Mouse (Mus musculus) cerebellum, adult 18-20 months (tissue): Measurements from ENCODE around the gene Anapc15.

Experiments
- DNase-seq, 2 experiments: peaks; one replicate each; pipeline ENCODE4 v3.0.0; 2021

Gene Anapc15

DNA sequence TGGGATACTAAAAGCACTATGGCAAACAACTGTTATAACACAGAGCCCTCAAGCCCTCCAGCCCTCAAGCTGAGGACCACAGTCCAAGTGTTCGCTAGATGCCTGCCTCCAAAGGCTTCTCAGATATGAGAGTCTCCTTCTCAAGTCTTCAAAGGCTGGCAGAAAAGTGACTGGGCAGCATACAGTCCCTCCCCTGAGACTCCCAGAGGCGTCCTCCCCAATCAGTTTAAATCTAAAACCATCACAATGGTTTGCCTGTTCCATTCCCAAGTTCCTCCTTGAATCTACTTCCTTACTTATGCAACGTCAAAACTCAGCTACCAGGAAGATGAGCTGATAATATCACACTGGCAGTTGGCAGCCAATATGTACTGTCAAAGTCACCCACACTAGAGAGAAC lies at the start of gene Anapc15:
Anapc15 (plus strand) TSS at position 301 of the 400 bp plus-strand sequence.
- no peak for DNase-seq

- DNase-seq, result no peak
Measured at GRCm38 (mm10) chr7:101817861-101818401, 45.6 kb upstream of the Anapc15 start, which contains the start of gene Phox2a. Gene Phox2a (plus strand): TSS chr7:101818313.

DNA sequence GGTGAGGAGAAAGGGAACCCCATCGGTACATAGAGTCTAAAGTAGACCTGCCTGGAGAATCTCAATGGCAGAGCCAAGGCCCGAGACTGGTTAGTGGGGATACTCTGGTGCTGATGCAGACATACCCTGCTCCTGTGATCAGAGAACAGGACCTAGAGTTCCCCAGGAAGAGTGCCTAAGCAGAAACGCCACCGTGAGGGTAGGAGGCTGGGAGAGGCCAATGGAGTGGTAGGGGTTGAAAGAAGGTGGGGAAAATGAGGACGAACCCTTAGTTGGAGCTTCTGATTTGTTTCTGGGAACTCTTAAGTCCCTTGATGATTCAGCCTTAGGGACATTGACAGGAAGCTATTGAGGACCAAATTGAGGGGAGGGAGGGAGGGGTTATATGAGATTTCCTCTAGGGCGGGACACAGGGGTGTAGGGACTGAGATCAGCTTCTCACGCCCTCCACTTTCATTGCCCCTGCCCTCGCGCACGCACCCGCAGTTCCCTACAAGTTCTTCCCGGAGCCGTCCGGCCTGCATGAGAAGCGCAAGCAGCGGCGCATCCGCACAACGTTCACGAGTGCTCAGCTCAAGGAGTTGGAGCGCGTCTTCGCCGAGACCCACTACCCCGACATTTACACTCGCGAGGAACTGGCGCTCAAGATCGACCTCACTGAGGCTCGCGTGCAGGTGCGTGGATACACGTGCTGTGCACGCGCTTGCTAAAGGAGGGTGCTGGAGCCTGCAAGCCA lies 43.1 kb upstream of the Anapc15 start:
- no peak for DNase-seq

DNA sequence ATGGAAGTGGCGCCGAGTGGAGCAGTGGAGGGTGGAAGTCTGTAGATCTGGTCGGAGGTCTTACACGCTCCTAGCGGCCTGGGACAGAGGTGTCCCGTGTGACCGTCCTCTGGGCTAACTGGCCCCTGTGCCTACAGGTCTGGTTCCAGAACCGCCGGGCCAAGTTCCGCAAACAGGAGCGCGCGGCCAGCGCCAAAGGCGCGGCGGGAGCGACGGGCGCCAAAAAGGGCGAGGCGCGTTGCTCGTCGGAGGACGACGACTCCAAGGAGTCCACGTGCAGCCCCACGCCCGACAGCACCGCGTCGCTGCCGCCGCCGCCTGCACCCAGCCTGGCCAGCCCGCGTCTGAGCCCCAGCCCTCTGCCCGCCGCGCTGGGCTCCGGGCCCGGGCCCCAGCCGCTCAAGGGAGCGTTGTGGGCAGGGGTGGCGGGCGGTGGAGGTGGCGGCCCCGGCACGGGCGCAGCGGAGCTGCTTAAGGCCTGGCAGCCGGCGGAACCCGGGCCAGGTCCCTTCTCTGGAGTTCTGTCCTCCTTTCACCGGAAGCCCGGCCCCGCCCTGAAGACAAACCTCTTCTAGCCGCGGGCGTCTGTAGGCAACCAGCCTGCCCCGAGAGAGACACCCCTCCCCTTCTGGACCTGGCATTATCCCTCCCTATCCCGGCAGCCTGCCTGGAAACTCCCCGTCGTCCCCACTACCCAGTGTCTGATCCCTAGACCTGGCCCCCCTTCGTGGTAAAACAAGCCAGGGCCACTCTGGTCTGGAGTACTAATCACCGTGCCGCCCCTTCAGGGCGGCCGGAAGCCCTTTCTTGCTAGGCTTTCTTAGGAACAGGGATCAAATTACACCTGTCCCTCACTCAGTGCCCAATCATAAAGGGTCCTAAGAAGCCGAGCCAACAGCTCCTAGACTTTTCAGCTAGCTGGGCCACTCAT lies 41.7 kb upstream of the Anapc15 start:
- DNase-seq, result peak in 1 of 2 experiments; percentile 22

DNA sequence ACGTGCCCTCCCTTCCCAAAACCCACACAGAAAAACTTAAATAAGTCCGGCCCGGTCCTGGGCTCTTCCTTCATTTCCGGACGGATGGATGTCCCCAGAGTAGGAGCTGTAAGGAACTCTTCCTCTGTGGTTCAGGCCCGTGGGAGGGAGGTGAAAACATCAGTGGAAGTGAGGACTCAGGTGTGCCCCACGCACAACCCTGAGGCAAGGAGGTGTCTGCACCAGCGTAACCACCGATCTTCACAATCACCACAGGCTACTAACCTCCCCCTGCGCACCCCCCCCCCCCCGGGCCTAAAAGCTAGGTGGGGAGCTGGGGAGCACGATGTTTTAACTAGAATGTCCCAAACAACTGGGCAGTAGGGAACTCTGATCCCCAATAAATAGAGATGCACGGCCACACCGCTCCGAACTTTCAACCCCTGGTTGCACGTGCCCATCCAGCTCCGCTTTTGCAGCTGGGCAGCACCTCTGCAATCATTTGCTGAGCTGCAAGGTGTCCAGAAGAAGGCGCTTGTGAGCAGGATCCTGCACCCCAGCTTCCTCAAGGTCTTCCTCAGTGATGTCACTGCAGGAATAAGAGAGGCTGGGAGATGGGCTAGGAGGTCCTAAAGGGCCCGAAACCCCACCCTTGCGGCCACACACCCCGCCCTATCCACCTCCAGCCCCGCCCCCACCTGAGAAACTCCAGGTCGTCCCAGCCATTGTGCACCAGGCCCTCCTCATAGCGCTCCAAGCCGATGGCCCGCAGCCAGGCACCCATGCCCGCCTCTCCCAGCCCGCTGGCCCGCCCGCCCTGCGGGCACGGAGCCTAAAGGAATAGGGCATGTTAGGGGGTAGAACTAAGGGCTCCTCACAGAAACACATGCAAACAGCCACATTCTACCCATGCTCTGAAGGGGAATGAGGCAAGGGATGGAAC lies 40.4 kb upstream of the Anapc15 start:
- DNase-seq, result no peak

GRCm38 (mm10) chr7:101823758-101824630 lies 39.5 kb upstream of the Anapc15 start:
- no peak for DNase-seq

DNA sequence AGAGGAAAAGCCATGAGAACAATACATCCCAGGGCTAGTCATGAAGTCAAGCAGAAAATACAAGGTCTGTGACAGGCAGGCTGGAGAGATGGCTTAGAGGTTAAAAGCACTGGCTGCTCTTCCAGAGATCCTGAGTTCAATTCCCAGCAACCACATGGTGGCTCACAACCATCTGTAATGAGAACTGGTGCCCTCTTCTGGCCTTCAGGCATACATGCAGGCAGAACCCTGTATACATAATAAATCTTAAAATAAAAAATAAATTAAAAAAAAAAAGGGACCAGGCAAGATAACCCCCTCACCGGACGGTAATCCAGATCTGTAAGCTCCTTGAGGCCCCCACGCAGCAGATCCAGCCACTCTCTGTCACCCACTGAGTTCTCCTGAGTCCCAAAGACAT lies 33.1 kb upstream of the Anapc15 start:
- DNase-seq, result no peak

DNA sequence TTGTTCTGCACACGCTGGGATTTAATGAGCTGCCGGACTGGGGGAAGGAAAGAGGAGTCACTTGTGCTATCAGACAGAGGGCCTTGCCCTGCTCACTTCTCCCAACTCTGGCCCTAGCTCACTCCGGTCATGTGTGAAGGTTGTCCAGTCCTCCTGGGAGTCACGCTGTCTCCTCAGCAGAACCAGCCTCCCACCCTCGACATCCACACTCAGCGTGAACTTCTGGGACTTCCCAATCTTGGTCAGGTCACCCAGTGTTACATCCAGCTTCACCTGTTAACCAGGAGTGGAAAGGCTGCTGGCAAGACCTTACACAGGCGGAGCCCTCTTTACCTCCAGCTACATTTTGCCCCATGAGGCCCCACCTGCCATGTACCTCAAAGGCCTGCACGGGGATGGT lies 32.1 kb upstream of the Anapc15 start:
- no peak for DNase-seq

DNA sequence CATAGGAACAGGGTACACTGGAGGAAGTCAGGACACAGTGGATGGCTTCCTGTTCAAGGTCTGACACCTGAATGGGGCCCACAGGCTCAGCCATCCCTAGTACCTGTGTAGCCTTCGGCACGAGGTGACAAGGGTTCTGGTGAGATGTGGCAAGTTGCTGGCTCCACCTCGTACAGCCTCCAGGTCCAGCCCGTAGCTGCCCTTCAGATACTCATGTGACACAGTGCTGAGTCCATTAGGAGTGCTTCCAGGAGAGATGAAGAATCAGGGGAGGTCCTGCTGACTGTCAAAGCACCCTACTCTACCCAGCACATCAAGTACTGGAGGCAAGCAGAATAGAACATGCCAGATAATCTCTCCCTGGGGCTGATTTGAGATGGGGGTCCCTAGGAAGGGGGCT lies 31.1 kb upstream of the Anapc15 start:
- no peak for DNase-seq

DNA sequence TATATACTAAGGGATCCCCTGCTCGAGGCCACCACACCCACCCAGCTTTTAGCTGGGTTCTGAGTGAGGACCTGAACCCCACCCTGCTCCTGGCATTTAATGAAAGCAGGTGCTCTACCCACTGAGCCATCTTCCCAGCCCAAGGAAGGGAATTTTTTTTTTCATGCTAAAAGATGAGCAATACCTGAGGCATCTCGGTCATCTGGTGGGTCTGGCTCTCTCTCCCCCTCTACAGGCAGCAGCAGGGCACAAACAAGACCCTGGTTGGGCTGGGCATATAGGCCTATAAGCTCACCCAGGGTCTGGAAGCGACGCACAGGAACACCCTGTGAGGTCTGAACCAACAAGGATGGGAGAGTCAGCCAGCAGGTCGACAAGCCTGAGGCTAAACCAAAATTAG lies 30.2 kb upstream of the Anapc15 start:
- no peak for DNase-seq

DNA sequence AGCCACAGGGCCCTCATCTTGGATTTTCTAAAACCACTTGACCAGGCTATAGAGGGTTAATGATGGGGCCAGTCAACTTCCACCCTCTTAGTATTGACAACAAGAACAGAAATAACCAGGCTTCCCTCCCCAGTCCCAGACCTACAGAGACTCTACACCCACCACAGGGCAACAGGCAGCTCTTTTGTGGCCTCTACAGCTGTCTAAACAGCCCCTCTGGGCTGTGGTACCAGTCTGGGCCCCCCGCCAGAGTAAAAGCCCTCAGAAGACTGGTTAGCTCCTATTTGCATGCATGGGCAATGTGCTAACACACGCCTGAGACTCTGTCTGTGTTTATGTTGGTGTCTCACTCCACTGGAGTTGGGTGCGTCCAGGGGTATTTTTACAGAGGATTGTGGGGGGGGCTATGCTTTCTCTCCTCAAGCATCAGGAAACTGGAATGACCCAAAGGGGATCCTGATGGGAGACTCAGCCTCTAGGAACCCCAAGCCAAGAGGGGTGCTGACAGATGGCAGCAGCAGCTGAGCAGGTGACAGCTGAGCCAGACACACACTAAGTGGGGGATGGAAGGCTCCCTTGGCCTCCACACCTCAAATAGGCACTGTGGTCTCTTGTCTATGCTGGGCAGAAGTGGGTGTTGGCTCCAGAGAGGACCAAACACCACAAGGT lies 29.5 kb upstream of the Anapc15 start:
- DNase-seq, result no peak

- DNase-seq, result no peak
Measured at GRCm38 (mm10) chr7:101834903-101835302, 28.6 kb upstream of the Anapc15 start.

GRCm38 (mm10) chr7:101835457-101836109 lies 27.9 kb upstream of the Anapc15 start:
- no peak for DNase-seq

- DNase-seq, result peak; percentile 32 to 51
Measured at GRCm38 (mm10) chr7:101836271-101837153, 27.0 kb upstream of the Anapc15 start.

GRCm38 (mm10) chr7:101837154-101837605 lies 26.3 kb upstream of the Anapc15 start:
- DNase-seq, result no peak

GRCm38 (mm10) chr7:101837606-101838471 lies 25.7 kb upstream of the Anapc15 start, which contains the start of gene Inppl1:
Gene Inppl1 (minus strand): TSS chr7:101838229.
- peak; percentile 89 to 94 for DNase-seq

GRCm38 (mm10) chr7:101844186-101844585 lies 19.3 kb upstream of the Anapc15 start:
- no peak for DNase-seq

DNA sequence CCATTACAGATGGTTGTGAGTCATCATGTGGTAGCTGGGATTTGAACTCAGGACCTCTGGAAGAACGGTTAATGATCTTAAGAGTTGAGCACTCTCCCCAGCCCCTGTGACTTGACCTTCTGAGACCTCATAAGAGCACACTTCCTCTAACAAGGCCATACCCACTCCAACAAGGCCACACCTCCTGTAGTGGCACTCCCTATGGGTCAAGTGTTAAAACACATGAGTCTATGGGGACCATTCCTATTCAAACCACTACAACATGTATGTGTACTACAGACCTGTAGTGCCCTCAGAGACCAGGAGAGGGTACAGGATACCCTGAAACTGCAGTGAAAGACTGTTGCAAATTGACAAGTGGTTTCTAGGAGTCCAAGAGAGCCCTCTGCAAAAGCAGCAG lies 15.6 kb upstream of the Anapc15 start:
- no peak for DNase-seq
